ENCODE assay signal across 8 mouse cellular contexts in the genomic region with DNA sequence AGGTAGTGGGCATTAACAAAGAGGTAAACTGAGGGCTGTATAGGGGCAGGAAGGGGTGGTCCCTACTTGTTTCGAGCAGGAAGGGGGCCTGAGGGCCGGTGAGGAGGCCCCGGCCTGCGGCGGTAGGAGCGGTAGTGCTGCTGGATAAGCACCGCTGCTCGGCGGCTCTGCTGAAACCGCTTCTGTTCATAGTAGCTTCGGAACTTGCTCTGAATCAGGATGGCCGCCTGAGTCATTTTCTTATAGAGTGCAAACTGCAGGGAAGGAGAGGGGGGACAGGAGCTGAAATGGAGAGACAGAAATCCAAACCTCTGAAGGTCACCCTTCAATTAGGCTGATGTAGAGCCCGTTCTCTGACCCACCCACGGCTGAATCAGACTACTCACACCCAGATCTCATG. TPM values are rescaled to one million over a fixed set of nuclear protein-coding genes. Genes with fewer than 3 reads are reported as not detected.
DNase-seq lines count a peak whose midpoint lies in the region; ATAC-seq and TF ChIP-seq lines count a peak whose summit lies in the region.

No protein-coding gene starts in this region.

- ATAC-seq in lung, postnatal 0 days, result no peak
- no peak for ATAC-seq in embryonic facial prominence, embryonic 13.5 days (ENCODE audit: insufficient number of reproducible peaks, insufficient read depth, low FRiP score, low TSS enrichment, low read depth)
- no peak for ATAC-seq in intestine, embryonic 15.5 days
- ATAC-seq in midbrain, embryonic 15.5 days (replicated peaks), result no peak
- no peak for ATAC-seq in CD4-positive, CD25-positive, alpha-beta regulatory T cell, adult 4 months

- 32% methylated on average over 14 of the region's 14 CpGs for WGBS in lung, postnatal 0 days
- WGBS in embryonic facial prominence, embryonic 13.5 days, result 40% methylated on average over 14 of the region's 14 CpGs
- 42% methylated on average over 14 of the region's 14 CpGs for WGBS in intestine, embryonic 15.5 days
- WGBS in midbrain, embryonic 15.5 days, result 39% methylated on average over 14 of the region's 14 CpGs

- H3K27ac ChIP-seq in lung, postnatal 0 days (ENCODE audit: low read length), result peak overlapping the region; percentile 94; the same call in 1 of the 2 replicates
- peak overlapping the region; percentile 98 for H3K27ac ChIP-seq in embryonic facial prominence, embryonic 13.5 days
- H3K27ac ChIP-seq in intestine, embryonic 15.5 days, result peak overlapping the region; percentile 99
- H3K27ac ChIP-seq in midbrain, embryonic 15.5 days, result peak overlapping the region; percentile 99

- peaks cover 8% of the 10 kb centered on the region; the same call in 1 of the 2 replicates for H3K36me3 ChIP-seq in lung, postnatal 0 days (ENCODE audit: insufficient read depth, low read length)
- peaks cover 45% of the 10 kb centered on the region for H3K36me3 ChIP-seq in embryonic facial prominence, embryonic 13.5 days
- H3K36me3 ChIP-seq in intestine, embryonic 15.5 days, result peaks cover 15% of the 10 kb centered on the region
- 0 out of 2 replicates have a peak, but pooled peaks cover 10% of the 10 kb centered on the region for H3K36me3 ChIP-seq in midbrain, embryonic 15.5 days (replicated peaks)

- H3K9ac ChIP-seq in lung, postnatal 0 days (replicated peaks; ENCODE audit: low read depth), result no peak overlapping the region
- H3K9ac ChIP-seq in embryonic facial prominence, embryonic 13.5 days, result peak overlapping the region; percentile 82
- H3K9ac ChIP-seq in intestine, embryonic 15.5 days, result peak overlapping the region; percentile 72
- peak overlapping the region; percentile 76 for H3K9ac ChIP-seq in midbrain, embryonic 15.5 days

- H3K27me3 ChIP-seq in lung, postnatal 0 days (replicated peaks; ENCODE audit: insufficient read depth, low read length), result no peaks in the 10 kb centered on the region
- no peaks in the 10 kb centered on the region for H3K27me3 ChIP-seq in embryonic facial prominence, embryonic 13.5 days
- H3K27me3 ChIP-seq in intestine, embryonic 15.5 days (replicated peaks), result no peaks in the 10 kb centered on the region
- no peaks in the 10 kb centered on the region for H3K27me3 ChIP-seq in midbrain, embryonic 15.5 days (replicated peaks)

- peak overlapping the region; percentile 97 for H3K4me2 ChIP-seq in lung, postnatal 0 days (replicated peaks; ENCODE audit: low read depth, low read length)
- H3K4me2 ChIP-seq in embryonic facial prominence, embryonic 13.5 days, result peak overlapping the region; percentile 82
- H3K4me2 ChIP-seq in intestine, embryonic 15.5 days (replicated peaks), result peak overlapping the region; percentile 80
- peak overlapping the region; percentile 90 for H3K4me2 ChIP-seq in midbrain, embryonic 15.5 days

- H3K4me3 ChIP-seq in lung, postnatal 0 days (ENCODE audit: low read depth, low read length), result peak overlapping the region; percentile 65; the same call in 1 of the 2 replicates
- peak overlapping the region; percentile 69 for H3K4me3 ChIP-seq in embryonic facial prominence, embryonic 13.5 days
- peak overlapping the region; percentile 65 for H3K4me3 ChIP-seq in intestine, embryonic 15.5 days (replicated peaks)
- H3K4me3 ChIP-seq in midbrain, embryonic 15.5 days, result peak overlapping the region; percentile 70

- H3K9me3 ChIP-seq in lung, postnatal 0 days (ENCODE audit: low read length), result no peaks in the 10 kb centered on the region
- no peaks in the 10 kb centered on the region for H3K9me3 ChIP-seq in embryonic facial prominence, embryonic 13.5 days
- H3K9me3 ChIP-seq in intestine, embryonic 15.5 days, result no peaks in the 10 kb centered on the region
- no peaks in the 10 kb centered on the region for H3K9me3 ChIP-seq in midbrain, embryonic 15.5 days

- TF ChIP-seq EP300 in lung, postnatal 0 days (IDR thresholded peaks at IDR 0.05), result no peak

- TF ChIP-seq CTCF in lung, postnatal 0 days (IDR thresholded peaks at IDR 0.05), result no peak

- no peaks in the 10 kb centered on the region; the same call in 1 of the 2 replicates for H3K4me1 ChIP-seq in lung, postnatal 0 days (ENCODE audit: insufficient read depth, low read depth, low read length)
- H3K4me1 ChIP-seq in embryonic facial prominence, embryonic 13.5 days, result peaks cover 31% of the 10 kb centered on the region
- peaks cover 17% of the 10 kb centered on the region for H3K4me1 ChIP-seq in intestine, embryonic 15.5 days (replicated peaks)
- H3K4me1 ChIP-seq in midbrain, embryonic 15.5 days, result peaks cover 33% of the 10 kb centered on the region

- DNase-seq in lung, postnatal 0 days (ENCODE audit: low spot score), result peak; percentile 9
- DNase-seq in lung, postnatal 25 days (ENCODE audit: low spot score), result no peak
- DNase-seq in thymus, postnatal 10 days (ENCODE audit: low spot score in 2 of 2), result no peak
- DNase-seq in layer of hippocampus, adult 18-20 months (ENCODE audit: low spot score in 2 of 2), result no peak

RNA-seq across cellular contexts. Expression of gene Spag7, which starts 1.3 kb away (rescaled TPM):
- 84.6 and 95.5 TPM in 2 replicates for polyA plus RNA-seq in lung, postnatal 0 days (2015; fragmentation: Nextera tagmentation; extraction: Ambion mirVana)
- 159 and 163 TPM in 2 replicates for polyA plus RNA-seq in embryonic facial prominence, embryonic 13.5 days (2015; fragmentation: Nextera tagmentation; extraction: Ambion mirVana)
- polyA plus RNA-seq in intestine, embryonic 15.5 days (2015; fragmentation: Nextera tagmentation; extraction: Ambion mirVana), result 132 and 154 TPM in 2 replicates
- polyA plus RNA-seq in midbrain, embryonic 15.5 days (2015; fragmentation: Nextera tagmentation; extraction: Ambion mirVana), result 171 and 173 TPM in 2 replicates
- 100 to 1,000 TPM; 126 to 132 TPM for polyA plus RNA-seq in CD4-positive, CD25-positive, alpha-beta regulatory T cell, adult 4 months (2017; shearing (Covaris generic))
- 10 to 100 TPM; 50.5 to 51.9 TPM for total RNA-seq in layer of hippocampus, adult 18-20 months (2021)

RNA-seq across cellular contexts. Expression of gene Eno3, which starts 13.5 kb away (rescaled TPM):
- polyA plus RNA-seq in lung, postnatal 0 days (2015; fragmentation: Nextera tagmentation; extraction: Ambion mirVana), result 20.8 and 23.1 TPM in 2 replicates
- polyA plus RNA-seq in embryonic facial prominence, embryonic 13.5 days (2015; fragmentation: Nextera tagmentation; extraction: Ambion mirVana), result 18.3 and 19.7 TPM in 2 replicates
- 12.1 and 15.6 TPM in 2 replicates for polyA plus RNA-seq in intestine, embryonic 15.5 days (2015; fragmentation: Nextera tagmentation; extraction: Ambion mirVana)
- 8.0 and 8.3 TPM in 2 replicates for polyA plus RNA-seq in midbrain, embryonic 15.5 days (2015; fragmentation: Nextera tagmentation; extraction: Ambion mirVana)
- polyA plus RNA-seq in CD4-positive, CD25-positive, alpha-beta regulatory T cell, adult 4 months (2017; shearing (Covaris generic)), result 10 to 100 TPM; 32.6 to 32.7 TPM
- total RNA-seq in layer of hippocampus, adult 18-20 months (2021), result 1 to 10 TPM; 6.0 to 9.9 TPM

RNA-seq across cellular contexts. Expression of gene Pfn1, which starts 16.0 kb away (rescaled TPM):
- polyA plus RNA-seq in lung, postnatal 0 days (2015; fragmentation: Nextera tagmentation; extraction: Ambion mirVana), result 1,176 and 1,206 TPM in 2 replicates
- 1,478 and 1,672 TPM in 2 replicates for polyA plus RNA-seq in embryonic facial prominence, embryonic 13.5 days (2015; fragmentation: Nextera tagmentation; extraction: Ambion mirVana)
- polyA plus RNA-seq in intestine, embryonic 15.5 days (2015; fragmentation: Nextera tagmentation; extraction: Ambion mirVana), result 2,127 and 2,325 TPM in 2 replicates
- polyA plus RNA-seq in midbrain, embryonic 15.5 days (2015; fragmentation: Nextera tagmentation; extraction: Ambion mirVana), result 659 and 665 TPM in 2 replicates
- polyA plus RNA-seq in CD4-positive, CD25-positive, alpha-beta regulatory T cell, adult 4 months (2017; shearing (Covaris generic)), result 1,000 to 10,000 TPM; 2,750 to 3,189 TPM
- total RNA-seq in layer of hippocampus, adult 18-20 months (2021), result 100 to 1,000 TPM; 326 to 341 TPM

RNA-seq across cellular contexts. Expression of gene Camta2, which starts 17.4 kb away (rescaled TPM):
- polyA plus RNA-seq in lung, postnatal 0 days (2015; fragmentation: Nextera tagmentation; extraction: Ambion mirVana), result 8.7 and 9.9 TPM in 2 replicates
- polyA plus RNA-seq in embryonic facial prominence, embryonic 13.5 days (2015; fragmentation: Nextera tagmentation; extraction: Ambion mirVana), result 13.4 TPM in 2 replicates
- polyA plus RNA-seq in intestine, embryonic 15.5 days (2015; fragmentation: Nextera tagmentation; extraction: Ambion mirVana), result 12.1 and 13.5 TPM in 2 replicates
- 23.5 and 25.0 TPM in 2 replicates for polyA plus RNA-seq in midbrain, embryonic 15.5 days (2015; fragmentation: Nextera tagmentation; extraction: Ambion mirVana)
- polyA plus RNA-seq in CD4-positive, CD25-positive, alpha-beta regulatory T cell, adult 4 months (2017; shearing (Covaris generic)), result 10 to 100 TPM; 12.2 to 15.8 TPM
- total RNA-seq in layer of hippocampus, adult 18-20 months (2021), result 100 to 1,000 TPM; 330 to 389 TPM

RNA-seq across cellular contexts. Expression of gene Slc25a11, which starts 23.2 kb away (rescaled TPM):
- polyA plus RNA-seq in lung, postnatal 0 days (2015; fragmentation: Nextera tagmentation; extraction: Ambion mirVana), result 118 and 121 TPM in 2 replicates
- polyA plus RNA-seq in embryonic facial prominence, embryonic 13.5 days (2015; fragmentation: Nextera tagmentation; extraction: Ambion mirVana), result 167 and 170 TPM in 2 replicates
- 171 and 180 TPM in 2 replicates for polyA plus RNA-seq in intestine, embryonic 15.5 days (2015; fragmentation: Nextera tagmentation; extraction: Ambion mirVana)
- 180 and 181 TPM in 2 replicates for polyA plus RNA-seq in midbrain, embryonic 15.5 days (2015; fragmentation: Nextera tagmentation; extraction: Ambion mirVana)
- 100 to 1,000 TPM in 1 of 2 experiments, 10 to 100 TPM in 1; 84.0 to 102 TPM for polyA plus RNA-seq in CD4-positive, CD25-positive, alpha-beta regulatory T cell, adult 4 months (2017; shearing (Covaris generic))
- 100 to 1,000 TPM; 121 to 123 TPM for total RNA-seq in layer of hippocampus, adult 18-20 months (2021)
